Mouse (Mus musculus): ENCODE data around the gene Tmed10. TPM values are rescaled to one million over a fixed set of nuclear protein-coding genes. Genes with fewer than 3 reads are reported as not detected.

Gene Tmed10
- total and polyA plus RNA-seq, 3 experiments = 60.0 to 211 (median 70.2) TPM

DNA sequence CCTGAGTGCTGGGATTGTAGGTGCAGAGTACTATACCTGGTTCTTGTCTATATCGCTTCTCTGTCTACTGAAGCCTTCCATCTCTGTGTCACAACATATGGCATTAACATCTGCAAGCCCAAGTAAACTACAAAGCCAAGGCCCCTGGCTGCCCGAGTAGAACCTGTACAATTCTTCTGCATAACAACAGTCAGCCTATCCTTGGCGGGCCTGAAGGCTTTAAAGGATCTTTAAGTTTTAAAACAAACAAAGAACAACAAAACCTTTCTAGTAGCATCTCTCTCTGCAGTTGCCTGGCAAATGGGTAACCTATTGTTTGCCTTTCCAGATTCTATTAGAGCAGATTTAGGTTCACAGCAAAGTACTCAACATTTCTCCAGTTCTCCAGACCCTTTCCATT, 20.6 kb downstream of the Tmed10 start:
- peaks cover 30 to 63% of the 10 kb centered on the region in 2 experiments for H3K36me3 ChIP-seq (replicated peaks in 1 of 2; ENCODE audit: control insufficient read depth in 1 of 2, insufficient read depth in 1 of 2, low read length in 1 of 2)
- no peak overlapping the region for H3K4me2 ChIP-seq (ENCODE audit: insufficient read depth, low read depth, poor library complexity, severe bottlenecking)
- no peak for DNase-seq (ENCODE audit: extremely low read depth)
- no peaks in the 10 kb centered on the region for H3K9me3 ChIP-seq (replicated peaks; ENCODE audit: low read length)
- peaks cover 3 to 17% of the 10 kb centered on the region in 2 experiments for H3K4me1 ChIP-seq (ENCODE audit: control insufficient read depth in 1 of 2, insufficient read depth in 2 of 2)
- peaks cover 48% of the 10 kb centered on the region for H3K79me2 ChIP-seq (replicated peaks; ENCODE audit: control insufficient read depth, extremely low read depth, insufficient read depth, poor library complexity, severe bottlenecking)
- H3K9ac ChIP-seq (ENCODE audit: insufficient read depth, low read depth) = no peak overlapping the region
- H3K4me3 ChIP-seq (replicated peaks in 1 of 3; ENCODE audit: low read depth in 2 of 3, low read length in 2 of 3, poor library complexity in 1 of 3) = no peak overlapping the region
- H3K27me3 ChIP-seq (replicated peaks) = no peaks in the 10 kb centered on the region
- H3K27ac ChIP-seq (ENCODE audit: insufficient read depth, low read depth) = no peak overlapping the region
- no peak for TF ChIP-seq ETS1 (conservative IDR thresholded peaks at IDR 0.05; ENCODE audit: low read depth, low read length)
- no peak for TF ChIP-seq CHD2 (IDR thresholded peaks at IDR 0.05; ENCODE audit: low read length)
- dilution Hi-C loops (cut with MboI; ENCODE audit: extremely low pct_ligation_motif_present, extremely low pct_unique_long_range_greater_than_20kb, low sequenced_read_pairs) = no loop called here
- in situ Hi-C loops (cut with MboI; ENCODE audit: low pct_ligation_motif_present, low pct_unique_long_range_greater_than_20kb, low sequenced_read_pairs) = loop anchor here (10.0 kb wide), 1 partner anchor 301 kb away; no protein-coding TSS in a partner anchor

DNA sequence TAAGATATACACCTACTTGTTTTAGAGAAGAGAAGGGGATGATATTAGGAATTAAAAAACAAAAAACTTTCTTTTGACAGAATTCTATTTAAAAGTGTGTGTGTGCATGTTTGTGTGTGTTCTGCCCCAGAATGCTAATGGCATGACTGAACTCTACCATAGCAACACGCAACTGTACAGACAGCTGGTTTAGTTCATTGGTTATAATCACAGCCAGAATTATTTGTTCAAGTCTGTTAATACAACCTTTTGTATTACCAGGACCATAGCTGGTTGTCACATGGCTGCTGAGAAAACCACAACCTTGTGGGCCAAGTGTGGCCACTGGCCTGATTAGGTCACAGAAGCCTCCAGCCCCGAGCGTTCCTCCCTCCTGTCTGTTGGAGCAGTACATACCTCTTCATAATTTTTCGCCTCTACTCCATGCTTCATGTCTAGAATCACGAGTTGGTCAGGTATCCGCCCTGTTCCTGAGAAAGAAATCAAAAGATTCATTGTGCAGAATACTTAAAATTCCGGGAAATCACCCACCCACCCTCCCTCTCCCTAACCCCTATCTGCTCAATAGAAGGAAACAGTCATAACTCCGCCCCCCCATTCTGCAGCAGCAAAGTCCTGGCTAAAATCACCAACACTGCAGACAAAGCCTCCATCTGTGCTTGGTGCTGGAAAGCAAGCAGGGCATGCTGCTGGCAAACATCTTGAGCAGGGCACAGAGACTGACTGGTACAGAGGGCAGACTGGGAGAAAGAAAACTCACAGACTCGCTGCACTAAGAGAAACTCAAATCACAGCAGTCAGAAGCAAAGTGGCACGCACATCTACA, 24.0 kb downstream of the Tmed10 start:
- H3K36me3 ChIP-seq (replicated peaks in 1 of 2; ENCODE audit: control insufficient read depth in 1 of 2, insufficient read depth in 1 of 2, low read length in 1 of 2) = peaks cover 47 to 88% of the 10 kb centered on the region in 2 experiments
- H3K27ac ChIP-seq (ENCODE audit: insufficient read depth, low read depth) = no peak overlapping the region
- peaks cover 29% of the 10 kb centered on the region for H3K79me2 ChIP-seq (replicated peaks; ENCODE audit: control insufficient read depth, extremely low read depth, insufficient read depth, poor library complexity, severe bottlenecking)
- H3K4me1 ChIP-seq (ENCODE audit: control insufficient read depth in 1 of 2, insufficient read depth in 2 of 2) = peaks cover 3 to 25% of the 10 kb centered on the region in 2 experiments
- TF ChIP-seq ELF1 (IDR thresholded peaks at IDR 0.05; ENCODE audit: low read depth, low read length) (no peak), KAT2A (IDR thresholded peaks at IDR 0.05; ENCODE audit: insufficient replicate concordance, low read length) (no peak), EP300 (IDR thresholded peaks at IDR 0.05; ENCODE audit: low read length) (no peak), MAX (IDR thresholded peaks at IDR 0.05; ENCODE audit: low read length) (no peak), PAX5 (IDR thresholded peaks at IDR 0.05; ENCODE audit: low read length) (no peak), UBTF (IDR thresholded peaks at IDR 0.05; ENCODE audit: low read depth, low read length) (no peak), JUN (IDR thresholded peaks at IDR 0.05; ENCODE audit: insufficient read depth, low read depth, low read length) (no peak)
- in situ Hi-C loops (cut with MboI; ENCODE audit: low pct_ligation_motif_present, low pct_unique_long_range_greater_than_20kb, low sequenced_read_pairs) (loop anchor here (10.0 kb wide), 1 partner anchor 304 kb away; no protein-coding TSS in a partner anchor), dilution Hi-C loops (cut with MboI; ENCODE audit: extremely low pct_ligation_motif_present, extremely low pct_unique_long_range_greater_than_20kb, low sequenced_read_pairs) (no loop called here)
- H3K9me3 ChIP-seq (replicated peaks; ENCODE audit: low read length) = no peaks in the 10 kb centered on the region
- no peak overlapping the region for H3K9ac ChIP-seq (ENCODE audit: insufficient read depth, low read depth)
- no peaks in the 10 kb centered on the region for H3K27me3 ChIP-seq (replicated peaks)
- DNase-seq (ENCODE audit: extremely low read depth) = no peak
- no peak overlapping the region for H3K4me3 ChIP-seq (replicated peaks in 1 of 3; ENCODE audit: low read depth in 2 of 3, low read length in 2 of 3, poor library complexity in 1 of 3)
- H3K4me2 ChIP-seq (ENCODE audit: insufficient read depth, low read depth, poor library complexity, severe bottlenecking) = no peak overlapping the region

- H3K4me2 ChIP-seq (ENCODE audit: insufficient read depth, low read depth, poor library complexity, severe bottlenecking) = no peak overlapping the region
- H3K27ac ChIP-seq (ENCODE audit: insufficient read depth, low read depth) = no peak overlapping the region
- no peak overlapping the region for H3K4me3 ChIP-seq (replicated peaks in 1 of 3; ENCODE audit: low read depth in 2 of 3, low read length in 2 of 3, poor library complexity in 1 of 3)
- peaks cover 3 to 36% of the 10 kb centered on the region in 2 experiments for H3K4me1 ChIP-seq (ENCODE audit: control insufficient read depth in 1 of 2, insufficient read depth in 2 of 2)
- in situ Hi-C loops (cut with MboI; ENCODE audit: low pct_ligation_motif_present, low pct_unique_long_range_greater_than_20kb, low sequenced_read_pairs) (loop anchor here (5.0 kb wide), 1 partner anchor 139 kb away; no protein-coding TSS in a partner anchor), dilution Hi-C loops (cut with MboI; ENCODE audit: extremely low pct_ligation_motif_present, extremely low pct_unique_long_range_greater_than_20kb, low sequenced_read_pairs) (no loop called here)
- no peak overlapping the region for H3K9ac ChIP-seq (ENCODE audit: insufficient read depth, low read depth)
- peaks cover 49 to 90% of the 10 kb centered on the region in 2 experiments for H3K36me3 ChIP-seq (replicated peaks in 1 of 2; ENCODE audit: control insufficient read depth in 1 of 2, insufficient read depth in 1 of 2, low read length in 1 of 2)
- peaks cover 23% of the 10 kb centered on the region for H3K79me2 ChIP-seq (replicated peaks; ENCODE audit: control insufficient read depth, extremely low read depth, insufficient read depth, poor library complexity, severe bottlenecking)
- H3K27me3 ChIP-seq (replicated peaks) = no peaks in the 10 kb centered on the region
- no peaks in the 10 kb centered on the region for H3K9me3 ChIP-seq (replicated peaks; ENCODE audit: low read length)
- DNase-seq (ENCODE audit: extremely low read depth) = no peak
- TF ChIP-seq SIN3A (IDR thresholded peaks at IDR 0.05; ENCODE audit: low read length) = no peak
- no peak for TF ChIP-seq ELF1 (IDR thresholded peaks at IDR 0.05; ENCODE audit: low read depth, low read length)
- no peak for TF ChIP-seq POLR2A (IDR thresholded peaks at IDR 0.05; ENCODE audit: low read depth, low read length)
Measured at GRCm38 (mm10) chr12:85348338-85348737, 26.3 kb downstream of the Tmed10 start.

Data from CH12.LX (cell line).